Mouse (Mus musculus): ENCODE data around the gene Eif1ax.
"Not testable (repeated sequence)": the region's sequence is repeated elsewhere in the genome, so short reads cannot be mapped to it uniquely, and the experiment has no call there.

Gene Eif1ax

GRCm38 (mm10) chrX:159371831-159372752 lies at the start of gene Eif1ax:
Gene Eif1ax, plus strand, starts transcription at chrX:159372178.
- peak; percentile 92 for DNase-seq

- DNase-seq = no peak
Measured at GRCm38 (mm10) chrX:159364506-159364905, 7.5 kb upstream of the Eif1ax start.

- no peak for DNase-seq
Measured at GRCm38 (mm10) chrX:159372753-159373144, 771 bp downstream of the Eif1ax start.

GRCm38 (mm10) chrX:159387105-159387504 lies 15.1 kb downstream of the Eif1ax start:
- DNase-seq = no peak

- no peak for DNase-seq
Measured at GRCm38 (mm10) chrX:159388953-159389352, 17.0 kb downstream of the Eif1ax start.

- no peak for DNase-seq
Measured at GRCm38 (mm10) chrX:159390347-159390962, 18.5 kb downstream of the Eif1ax start.

GRCm38 (mm10) chrX:159391239-159391638 lies 19.3 kb downstream of the Eif1ax start:
- no peak for DNase-seq

GRCm38 (mm10) chrX:159409253-159409652 lies 37.3 kb downstream of the Eif1ax start:
- DNase-seq = peak; percentile 6

GRCm38 (mm10) chrX:159414130-159414828 lies 42.3 kb downstream of the Eif1ax start, which contains the start of gene Map7d2:
Gene Map7d2, plus strand, starts transcription at chrX:159414572.
- no peak for DNase-seq

- peak; percentile 4 for DNase-seq
Measured at GRCm38 (mm10) chrX:159414829-159415673, 43.1 kb downstream of the Eif1ax start.

GRCm38 (mm10) chrX:159430507-159430906 lies 58.5 kb downstream of the Eif1ax start:
- not testable (repeated sequence) for DNase-seq
